Mouse (Mus musculus) testis, postnatal 14 days (tissue): ENCODE results near the gene Vmn2r116.
"Not testable (repeated sequence)": the region's sequence is repeated elsewhere in the genome, so short reads cannot be mapped to it uniquely, and the experiment has no call there.

Source experiments
- DNase-seq: peaks from one replicate; pipeline ENCODE4 v3.0.0; 2021; ENCODE audit warnings: low spot score

The Vmn2r116 gene

DNA sequence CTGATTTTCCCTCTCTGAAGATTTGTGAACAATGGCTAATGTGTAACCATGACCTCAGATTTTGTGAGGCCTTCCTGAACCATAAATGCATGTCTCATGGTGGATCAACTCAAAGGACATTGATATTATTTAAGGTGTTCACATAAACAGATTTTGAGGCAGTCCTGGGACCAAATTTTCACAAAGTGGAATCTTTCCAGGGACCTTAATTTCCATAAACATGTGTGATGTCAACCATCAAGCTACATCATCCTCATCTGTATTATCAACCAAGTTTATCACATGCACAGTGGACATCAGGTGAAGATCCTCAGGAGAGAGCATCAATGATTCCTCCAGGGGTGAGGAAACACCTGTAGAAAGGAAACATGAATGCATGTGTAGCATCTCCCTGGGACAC, at the start of gene Vmn2r116:
Gene Vmn2r116, plus strand, starts transcription at position 301 of the 400 bp plus-strand sequence.
- DNase-seq: not testable (repeated sequence)

DNA sequence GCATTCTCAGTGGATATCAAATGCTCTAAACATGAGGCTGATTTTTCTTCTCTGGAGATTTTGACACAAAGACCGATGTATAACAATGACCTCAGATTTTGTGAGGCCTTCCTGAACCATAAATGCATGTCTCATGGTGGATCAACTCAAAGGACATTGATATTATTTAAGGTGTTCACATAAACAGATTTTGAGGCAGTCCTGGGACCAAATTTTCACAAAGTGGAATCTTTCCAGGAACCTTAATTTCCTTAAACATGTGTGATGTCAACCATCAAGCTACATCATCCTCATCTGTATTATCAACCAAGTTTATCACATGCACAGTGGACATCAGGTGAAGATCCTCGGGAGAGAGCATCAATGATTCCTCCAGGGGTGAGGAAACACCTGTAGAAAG, 41.0 kb upstream of the Vmn2r116 start, which contains the start of gene Vmn2r115:
Gene Vmn2r115, plus strand, starts transcription at position 301 of the 400 bp plus-strand sequence.
- not testable (repeated sequence) for DNase-seq

DNA sequence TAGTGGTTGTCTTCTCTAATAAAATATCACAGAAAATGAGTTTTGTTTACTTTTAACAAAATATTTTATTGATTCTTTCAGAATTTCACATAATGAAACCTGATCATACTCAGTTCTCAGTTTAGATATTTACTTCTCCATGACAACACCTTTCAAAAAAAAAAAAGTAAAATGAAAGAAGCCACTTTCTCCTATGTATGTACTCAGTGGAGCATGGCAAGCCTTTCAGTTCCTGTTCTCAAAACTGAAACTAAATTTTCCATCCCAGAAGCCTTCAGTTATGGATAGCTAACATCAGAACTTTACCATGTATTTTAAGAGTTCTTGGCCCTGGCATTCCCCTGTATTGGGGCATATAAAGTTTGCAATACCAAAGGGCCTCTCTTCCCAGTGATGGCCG, 32.8 kb upstream of the Vmn2r116 start:
- DNase-seq: no peak

DNA sequence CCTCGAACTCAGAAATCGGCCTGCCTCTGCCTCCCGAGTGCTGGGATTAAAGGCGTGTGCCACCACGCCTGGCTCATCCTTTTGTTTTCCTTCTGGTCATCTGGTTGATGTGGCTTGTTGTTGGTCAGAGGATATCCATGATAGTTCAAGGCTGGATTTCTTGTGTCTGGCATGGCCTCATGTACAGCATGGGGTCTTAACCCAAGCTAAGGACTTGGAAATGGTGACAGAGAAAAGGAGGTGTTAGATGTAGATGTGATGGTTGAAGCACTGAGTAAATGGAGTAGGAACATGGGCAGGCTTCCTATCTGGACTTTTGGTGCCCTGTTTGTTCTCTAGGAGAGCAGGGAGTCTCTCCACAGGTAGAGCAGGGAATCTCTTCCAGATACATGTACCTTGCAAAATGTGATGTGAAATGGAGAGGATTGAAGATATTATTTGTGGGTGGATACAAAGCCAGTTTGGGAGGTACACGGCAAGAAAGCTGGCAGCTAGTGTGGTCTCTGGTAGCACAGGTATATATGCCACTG, 48.8 kb downstream of the Vmn2r116 start:
- no peak for DNase-seq
